Mouse (Mus musculus) olfactory bulb, adult 2 months (tissue): ENCODE measurements around the gene Fscn3.

Source experiments
- CTCF ChIP-seq: fragments of 200-500 bp; IDR thresholded peaks from 2 replicates; pipeline ENCODE4 v1.5.1; 2012; ENCODE audit warnings: low read depth, mild to moderate bottlenecking, low read length, moderate library complexity; ENCODE audit not compliant: insufficient read depth
- POLR2A ChIP-seq: fragments of 200-500 bp; IDR thresholded peaks from 2 replicates; pipeline ENCODE4 v1.6.1; 2012; ENCODE audit warnings: mild to moderate bottlenecking, low read depth, low read length, moderate library complexity; ENCODE audit not compliant: insufficient read depth

DNA sequence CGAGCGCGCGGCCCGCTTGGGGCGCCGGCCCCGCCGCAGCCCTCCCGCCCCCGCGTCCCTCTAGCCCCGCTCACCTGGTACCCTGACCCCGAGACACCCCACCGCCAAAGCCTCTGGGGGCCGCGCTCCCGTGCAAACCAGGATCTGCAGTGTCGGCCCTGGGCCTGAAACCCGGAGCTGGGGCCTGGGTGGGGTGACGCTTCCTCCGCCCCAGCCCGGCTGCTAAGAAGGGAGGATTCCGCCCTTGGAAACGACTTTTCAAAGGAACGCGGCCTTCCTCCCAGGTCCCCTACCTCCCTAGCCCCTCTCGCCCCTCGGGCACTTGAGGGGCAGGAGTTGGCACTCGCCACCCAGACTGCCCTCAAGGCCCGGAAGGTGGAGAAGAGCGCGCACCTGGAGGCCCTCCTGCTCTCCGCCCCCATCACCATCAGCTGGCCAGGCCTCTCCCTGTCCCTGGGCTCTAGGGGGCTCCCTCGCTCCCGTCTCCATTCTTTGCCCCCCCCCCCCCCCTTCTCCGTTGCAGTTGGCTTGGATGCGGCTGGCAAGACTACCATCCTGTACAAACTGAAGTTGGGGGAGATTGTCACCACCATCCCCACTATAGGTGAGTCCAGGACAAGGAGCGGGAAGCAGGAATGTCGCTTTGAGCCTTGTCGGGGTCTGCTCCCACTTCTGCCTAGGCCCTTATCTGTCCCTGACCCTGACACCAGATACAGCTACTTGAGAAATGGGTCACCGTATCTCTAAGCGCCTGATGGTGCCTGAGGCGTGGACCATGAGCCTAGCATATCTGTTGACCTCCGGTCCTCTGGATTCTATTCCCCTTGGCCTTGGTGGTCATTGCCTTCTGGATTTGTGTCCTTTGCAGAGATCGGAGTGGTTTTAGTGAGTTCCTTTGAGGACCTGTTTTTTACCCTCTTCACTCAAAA, 3.6 kb upstream of the Fscn3 start:
- TF ChIP-seq POLR2A (no peak), CTCF (no peak)
